Mouse (Mus musculus) myocyte (in vitro differentiated cells): ENCODE data around the gene Igf2r. TPM values are rescaled to one million over a fixed set of nuclear protein-coding genes. Genes with fewer than 3 reads are reported as not detected.

Experiments used
- H3K27me3 ChIP-seq: one replicate; pipeline ENCODE4 v1.6.1; 2011; ENCODE audit not compliant: control insufficient read depth, insufficient read depth, insufficient read length
- H3K36me3 ChIP-seq: one replicate; pipeline ENCODE4 v1.6.1; 2011; ENCODE audit not compliant: control insufficient read depth, insufficient read depth
- H3K4me2 ChIP-seq: one replicate; pipeline ENCODE4 v1.6.1; 2011; ENCODE audit warnings: low read depth, control low read depth
- H3K4me3 ChIP-seq: one replicate; pipeline ENCODE4 v1.5.1; 2011; ENCODE audit warnings: mild to moderate bottlenecking, control low read depth, moderate library complexity
- H3K79me2 ChIP-seq: one replicate; pipeline ENCODE4 v1.6.1; 2011; ENCODE audit not compliant: control insufficient read depth, insufficient read depth
- H3ac ChIP-seq: one replicate; pipeline ENCODE4 v1.6.1; 2011; ENCODE audit not compliant: control insufficient read depth, insufficient read length
- CEBPB ChIP-seq: IDR thresholded peaks from 2 replicates; pipeline ENCODE4 v1.6.1; 2011; ENCODE audit warnings: mild to moderate bottlenecking, moderate library complexity; ENCODE audit not compliant: poor library complexity, insufficient read depth, severe bottlenecking
- E2F4 ChIP-seq: IDR thresholded peaks from one replicate; pipeline ENCODE4 v1.6.1; 2011; ENCODE audit warnings: mild to moderate bottlenecking, control low read depth, moderate library complexity; ENCODE audit not compliant: insufficient read depth
- MAX ChIP-seq: IDR thresholded peaks from one replicate; pipeline ENCODE4 v1.6.1; 2011; ENCODE audit warnings: low read depth, mild to moderate bottlenecking, control low read depth
- MYOD1 ChIP-seq, 3 experiments: IDR thresholded peaks; one replicate each; pipeline ENCODE4 v1.6.1; 2011; ENCODE audit warnings: control low read depth in 2 of 3, low read depth in 2 of 3, mild to moderate bottlenecking in 2 of 3, moderate library complexity in 1 of 3; ENCODE audit not compliant: insufficient read length in 2 of 3, control insufficient read depth in 1 of 3
- MYOG ChIP-seq, 3 experiments: IDR thresholded peaks; one replicate each; pipeline ENCODE4 v1.6.1; 2011; ENCODE audit warnings: control low read depth in 2 of 3, low read depth in 2 of 3, mild to moderate bottlenecking in 2 of 3; ENCODE audit not compliant: insufficient read length in 2 of 3, control insufficient read depth in 1 of 3, insufficient read depth in 1 of 3
- POLR2A ChIP-seq: IDR thresholded peaks from one replicate; pipeline ENCODE4 v1.6.1; 2011; ENCODE audit warnings: low read depth, mild to moderate bottlenecking, control low read depth, moderate library complexity; ENCODE audit not compliant: insufficient read length
- POLR2AphosphoS2 ChIP-seq: IDR thresholded peaks from one replicate; pipeline ENCODE4 v1.6.1; 2011; ENCODE audit warnings: low read depth, control low read depth; ENCODE audit not compliant: insufficient read length
- REST ChIP-seq: IDR thresholded peaks from one replicate; pipeline ENCODE4 v1.6.1; 2011; ENCODE audit warnings: mild to moderate bottlenecking, control low read depth, moderate library complexity; ENCODE audit not compliant: insufficient read depth, insufficient read length
- SRF ChIP-seq: IDR thresholded peaks from one replicate; pipeline ENCODE4 v1.6.1; 2011; ENCODE audit warnings: low read depth; ENCODE audit not compliant: control insufficient read depth, insufficient read length
- TCF12 ChIP-seq: IDR thresholded peaks from one replicate; pipeline ENCODE4 v1.6.1; 2011; ENCODE audit warnings: mild to moderate bottlenecking, control low read depth; ENCODE audit not compliant: poor library complexity, insufficient read depth, severe bottlenecking
- TCF3 ChIP-seq: IDR thresholded peaks from one replicate; pipeline ENCODE4 v1.6.1; 2011; ENCODE audit warnings: low read depth, control low read depth; ENCODE audit not compliant: insufficient read length
- USF1 ChIP-seq: IDR thresholded peaks from one replicate; pipeline ENCODE4 v1.6.1; 2011; ENCODE audit warnings: low read depth, mild to moderate bottlenecking, control low read depth, moderate library complexity
- polyA plus RNA-seq: library from polyadenylated mRNA; unstranded; fragments of >200 nt; fragmentation: generic; extraction: Trizol; gene quantifications from one replicate; pipeline ENCODE4 v1.2.1, GENCODE M21; 2012; ENCODE audit warnings: missing spikeins

Igf2r gene
- polyA plus RNA-seq, 1 experiment: 21.6 TPM

- TF ChIP-seq E2F4 (no peak), MYOG (IDR thresholded peaks at IDR 0.05; ENCODE audit: control insufficient read depth in 1 of 3, insufficient read depth in 1 of 3, insufficient read length in 2 of 3, low read depth in 2 of 3) (peak in 1 of 3 experiments; percentile 34)
- Histone ChIP-seq H3K36me3 (no peaks in the 10 kb centered on the region), H3ac (no peak overlapping the region), H3K27me3 (no peaks in the 10 kb centered on the region), H3K4me2 (no peak overlapping the region), H3K79me2 (no peaks in the 10 kb centered on the region), H3K4me3 (no peak overlapping the region)
Observed at GRCm38 (mm10) chr17:12799368-12800275, 30.2 kb upstream of the Igf2r start.

GRCm38 (mm10) chr17:12798571-12798970, 29.1 kb upstream of the Igf2r start:
- Histone ChIP-seq H3K79me2 (no peaks in the 10 kb centered on the region), H3K27me3 (no peaks in the 10 kb centered on the region)
- TF ChIP-seq E2F4 (no peak), POLR2AphosphoS2 (no peak), MAX (no peak), POLR2A (no peak), MYOG (IDR thresholded peaks at IDR 0.05; ENCODE audit: control insufficient read depth in 1 of 3, insufficient read depth in 1 of 3, insufficient read length in 2 of 3, low read depth in 2 of 3) (no peak), SRF (no peak), CEBPB (no peak), USF1 (no peak), REST (no peak), TCF12 (no peak), MYOD1 (IDR thresholded peaks at IDR 0.05; ENCODE audit: control insufficient read depth in 1 of 3, insufficient read length in 2 of 3, low read depth in 2 of 3) (no peak), TCF3 (no peak)

GRCm38 (mm10) chr17:12797427-12798029, 28.1 kb upstream of the Igf2r start:
- no peak overlapping the region for H3K4me2 ChIP-seq
- no peak overlapping the region for H3ac ChIP-seq
- no peaks in the 10 kb centered on the region for H3K36me3 ChIP-seq
- no peak overlapping the region for H3K4me3 ChIP-seq
- H3K79me2 ChIP-seq: no peaks in the 10 kb centered on the region
- H3K27me3 ChIP-seq: no peaks in the 10 kb centered on the region
- TF ChIP-seq POLR2A: no peak
- TF ChIP-seq E2F4: no peak
- no peak for TF ChIP-seq POLR2AphosphoS2
- no peak for TF ChIP-seq MYOD1 (IDR thresholded peaks at IDR 0.05; ENCODE audit: control insufficient read depth in 1 of 3, insufficient read length in 2 of 3, low read depth in 2 of 3)
- TF ChIP-seq CEBPB: no peak
- no peak for TF ChIP-seq MAX
- TF ChIP-seq USF1: no peak
- no peak for TF ChIP-seq SRF
- no peak for TF ChIP-seq TCF3
- no peak for TF ChIP-seq TCF12
- no peak for TF ChIP-seq MYOG (IDR thresholded peaks at IDR 0.05; ENCODE audit: control insufficient read depth in 1 of 3, insufficient read depth in 1 of 3, insufficient read length in 2 of 3, low read depth in 2 of 3)
- no peak for TF ChIP-seq REST

More at GRCm38 (mm10) chr17:12798571-12798970, 29.1 kb upstream of the Igf2r start:
- Histone ChIP-seq H3K36me3 (no peaks in the 10 kb centered on the region), H3K4me3 (no peak overlapping the region), H3K4me2 (no peak overlapping the region), H3ac (no peak overlapping the region)

- TF ChIP-seq SRF (no peak), TCF12 (no peak), MYOG (IDR thresholded peaks at IDR 0.05; ENCODE audit: control insufficient read depth in 1 of 3, insufficient read depth in 1 of 3, insufficient read length in 2 of 3, low read depth in 2 of 3) (no peak), REST (no peak)
- no peak overlapping the region for H3K4me2 ChIP-seq
- H3K4me3 ChIP-seq: no peak overlapping the region
- H3ac ChIP-seq: no peak overlapping the region
- H3K27me3 ChIP-seq: no peaks in the 10 kb centered on the region
- no peaks in the 10 kb centered on the region for H3K79me2 ChIP-seq
- H3K36me3 ChIP-seq: no peaks in the 10 kb centered on the region
Observed at GRCm38 (mm10) chr17:12796633-12797032, 27.2 kb upstream of the Igf2r start.
